Mouse (Mus musculus): Measurements from ENCODE around the gene Ift122.
"Not testable (repeated sequence)": the region's sequence is repeated elsewhere in the genome, so short reads cannot be mapped to it uniquely, and the experiment has no call there.

The Ift122 gene

GRCm38 (mm10) chr6:115853091-115853813, at the start of gene Ift122, which contains the start of gene Mbd4:
Gene Ift122, plus strand, starts transcription at chr6:115853470.
Gene Mbd4, minus strand, starts transcription at chr6:115853371.
- DNase-seq (ENCODE audit: low read depth, low spot score) = peak; percentile 97

- DNase-seq (ENCODE audit: low read depth, low spot score) = no peak
Measured at GRCm38 (mm10) chr6:115803541-115804382, 49.5 kb upstream of the Ift122 start.

GRCm38 (mm10) chr6:115804432-115805192, 48.7 kb upstream of the Ift122 start:
- no peak for DNase-seq (ENCODE audit: low read depth, low spot score)

- DNase-seq (ENCODE audit: low read depth, low spot score) = peak; percentile 4
Measured at GRCm38 (mm10) chr6:115807464-115808195, 45.6 kb upstream of the Ift122 start.

- DNase-seq (ENCODE audit: low read depth, low spot score) = no peak
Measured at GRCm38 (mm10) chr6:115808196-115808487, 45.1 kb upstream of the Ift122 start.

GRCm38 (mm10) chr6:115808488-115809231, 44.6 kb upstream of the Ift122 start, which contains the start of gene Rpl32:
Gene Rpl32, minus strand, starts transcription at chr6:115808747.
- peak; percentile 82 for DNase-seq (ENCODE audit: low read depth, low spot score)

GRCm38 (mm10) chr6:115811606-115812005, 41.7 kb upstream of the Ift122 start:
- no peak for DNase-seq (ENCODE audit: low read depth, low spot score)

GRCm38 (mm10) chr6:115814104-115814503, 39.2 kb upstream of the Ift122 start:
- no peak for DNase-seq (ENCODE audit: low read depth, low spot score)

GRCm38 (mm10) chr6:115815041-115815440, 38.2 kb upstream of the Ift122 start:
- no peak for DNase-seq (ENCODE audit: low read depth, low spot score)

GRCm38 (mm10) chr6:115818129-115818528, 35.1 kb upstream of the Ift122 start:
- no peak for DNase-seq (ENCODE audit: low read depth, low spot score)

GRCm38 (mm10) chr6:115821216-115821993, 31.9 kb upstream of the Ift122 start:
- DNase-seq (ENCODE audit: low read depth, low spot score) = no peak

GRCm38 (mm10) chr6:115823850-115824464, 29.3 kb upstream of the Ift122 start:
- not testable (repeated sequence) for DNase-seq (ENCODE audit: low read depth, low spot score)

- DNase-seq (ENCODE audit: low read depth, low spot score) = no peak
Measured at GRCm38 (mm10) chr6:115830779-115831601, 22.3 kb upstream of the Ift122 start.

- DNase-seq (ENCODE audit: low read depth, low spot score) = no peak
Measured at GRCm38 (mm10) chr6:115832152-115832850, 21.0 kb upstream of the Ift122 start.

- DNase-seq (ENCODE audit: low read depth, low spot score) = no peak
Measured at GRCm38 (mm10) chr6:115833861-115834260, 19.4 kb upstream of the Ift122 start.

GRCm38 (mm10) chr6:115838161-115838597, 15.1 kb upstream of the Ift122 start, which contains the start of gene Efcab12:
Gene Efcab12, minus strand, starts transcription at chr6:115838412.
- peak; percentile 42 for DNase-seq (ENCODE audit: low read depth, low spot score)

GRCm38 (mm10) chr6:115838745-115839144, 14.5 kb upstream of the Ift122 start:
- DNase-seq (ENCODE audit: low read depth, low spot score) = no peak

- no peak for DNase-seq (ENCODE audit: low read depth, low spot score)
Measured at GRCm38 (mm10) chr6:115845006-115845405, 8.3 kb upstream of the Ift122 start.
